ENCODE assay signal across 9 mouse cellular contexts in the genomic region with DNA sequence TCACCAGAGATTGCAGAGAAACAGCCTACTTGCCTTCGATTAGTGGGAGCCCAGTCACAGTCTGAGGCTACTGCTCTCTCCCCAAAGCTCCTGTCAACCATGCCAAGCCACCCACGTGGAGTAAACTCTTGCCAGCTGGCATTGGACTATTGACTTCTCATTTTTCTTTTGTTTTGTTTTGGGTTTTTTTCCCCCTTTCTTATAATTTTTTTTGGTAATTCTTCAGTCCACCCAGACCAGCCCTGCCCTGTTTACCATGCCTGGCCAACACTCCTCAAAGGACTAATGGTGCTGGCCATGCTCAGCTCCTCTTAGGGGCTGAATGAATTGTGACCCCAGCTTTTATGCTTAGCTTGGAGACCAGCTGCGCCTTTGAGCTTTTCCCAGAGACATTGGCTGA. TPM values are rescaled to one million over a fixed set of nuclear protein-coding genes. Genes with fewer than 3 reads are reported as not detected.
DNase-seq lines count a peak whose midpoint lies in the region; ATAC-seq lines count a peak whose summit lies in the region.
"Had no signal": no experiment of that assay in that cellular context is flagged by ENCODE, and none has a peak within 500 bp of the region (broad histone marks: within the 10 kb centered on the region; RNA-seq: fewer than 3 reads in every experiment).

No protein-coding gene starts in this region.

- no peaks in the 10 kb centered on the region for H3K27me3 ChIP-seq in forebrain, embryonic 14.5 days (replicated peaks; ENCODE audit: control insufficient read depth, insufficient read depth, low read length)
- no peaks in the 10 kb centered on the region for H3K27me3 ChIP-seq in midbrain, embryonic 14.5 days (ENCODE audit: control insufficient read depth, insufficient read depth, low read length)
- no peaks in the 10 kb centered on the region for H3K27me3 ChIP-seq in intestine, embryonic 15.5 days (replicated peaks)
- no peaks in the 10 kb centered on the region for H3K27me3 ChIP-seq in kidney, embryonic 15.5 days
- H3K27me3 ChIP-seq: limb, embryonic 15.5 days had no signal

- H3K4me1 ChIP-seq in forebrain, embryonic 14.5 days (ENCODE audit: control insufficient read depth, insufficient read depth, low read length): peaks cover 4% of the 10 kb centered on the region; the same call in 1 of the 2 replicates
- 0 out of 2 replicates have a peak, but pooled peaks cover 10% of the 10 kb centered on the region for H3K4me1 ChIP-seq in midbrain, embryonic 14.5 days (ENCODE audit: control insufficient read depth, insufficient read depth, low read length)
- no peaks in the 10 kb centered on the region for H3K4me1 ChIP-seq in intestine, embryonic 15.5 days (replicated peaks)
- H3K4me1 ChIP-seq in kidney, embryonic 15.5 days: no peaks in the 10 kb centered on the region
- H3K4me1 ChIP-seq: limb, embryonic 15.5 days had no signal

- no peaks in the 10 kb centered on the region for H3K36me3 ChIP-seq in forebrain, embryonic 14.5 days (ENCODE audit: control insufficient read depth, insufficient read depth, low read length)
- H3K36me3 ChIP-seq in midbrain, embryonic 14.5 days (ENCODE audit: control insufficient read depth, insufficient read depth, low read length): no peaks in the 10 kb centered on the region
- no peaks in the 10 kb centered on the region for H3K36me3 ChIP-seq in intestine, embryonic 15.5 days
- H3K36me3 ChIP-seq in kidney, embryonic 15.5 days: no peaks in the 10 kb centered on the region
- H3K36me3 ChIP-seq: limb, embryonic 15.5 days had no signal

- H3K9ac ChIP-seq in forebrain, embryonic 14.5 days (ENCODE audit: low read length): no peak overlapping the region
- H3K9ac ChIP-seq in midbrain, embryonic 14.5 days (replicated peaks; ENCODE audit: low read length): no peak overlapping the region
- H3K9ac ChIP-seq in intestine, embryonic 15.5 days: no peak overlapping the region
- no peak overlapping the region for H3K9ac ChIP-seq in kidney, embryonic 15.5 days
- H3K9ac ChIP-seq: limb, embryonic 15.5 days had no signal

- 0 out of 2 replicates have a peak overlapping the region, but pooled peaks have one; percentile 21 for H3K27ac ChIP-seq in forebrain, embryonic 14.5 days (ENCODE audit: low read depth, low read length)
- no peak overlapping the region for H3K27ac ChIP-seq in midbrain, embryonic 14.5 days (replicated peaks; ENCODE audit: low read depth, low read length)
- H3K27ac ChIP-seq in intestine, embryonic 15.5 days: no peak overlapping the region
- H3K27ac ChIP-seq in kidney, embryonic 15.5 days: no peak overlapping the region
- H3K27ac ChIP-seq: limb, embryonic 15.5 days had no signal

- 0 out of 2 replicates have a peak, but pooled peaks have one; percentile 24 for ATAC-seq in frontal cortex, adult (ENCODE audit: low TSS enrichment)
- peak; percentile 62; the same call in 1 of the 2 replicates for ATAC-seq in forebrain, embryonic 14.5 days
- no peak for ATAC-seq in midbrain, embryonic 14.5 days (ENCODE audit: low FRiP score, low TSS enrichment)
- ATAC-seq in intestine, embryonic 15.5 days: no peak
- no peak for ATAC-seq in kidney, embryonic 15.5 days (replicated peaks; ENCODE audit: low FRiP score)

- no peaks in the 10 kb centered on the region for H3K9me3 ChIP-seq in forebrain, embryonic 14.5 days (replicated peaks; ENCODE audit: control insufficient read depth, low read length)
- H3K9me3 ChIP-seq in midbrain, embryonic 14.5 days (ENCODE audit: control insufficient read depth, low read length): no peaks in the 10 kb centered on the region
- no peaks in the 10 kb centered on the region for H3K9me3 ChIP-seq in intestine, embryonic 15.5 days
- no peaks in the 10 kb centered on the region for H3K9me3 ChIP-seq in kidney, embryonic 15.5 days (replicated peaks)
- H3K9me3 ChIP-seq: limb, embryonic 15.5 days had no signal

- 50% methylated on average over 3 of the region's 3 CpGs for WGBS in forebrain, embryonic 14.5 days
- WGBS in midbrain, embryonic 14.5 days: 60% methylated on average over 3 of the region's 3 CpGs
- 77% methylated on average over 3 of the region's 3 CpGs for WGBS in intestine, embryonic 15.5 days
- WGBS in kidney, embryonic 15.5 days: 76% methylated on average over 3 of the region's 3 CpGs

- H3K4me2 ChIP-seq in forebrain, embryonic 14.5 days (ENCODE audit: low read length): no peak overlapping the region
- no peak overlapping the region for H3K4me2 ChIP-seq in midbrain, embryonic 14.5 days (ENCODE audit: low read length)
- no peak overlapping the region for H3K4me2 ChIP-seq in intestine, embryonic 15.5 days (replicated peaks)
- no peak overlapping the region for H3K4me2 ChIP-seq in kidney, embryonic 15.5 days
- H3K4me2 ChIP-seq: limb, embryonic 15.5 days had no signal

- no peak overlapping the region for H3K4me3 ChIP-seq in forebrain, embryonic 14.5 days (ENCODE audit: low read depth, low read length)
- no peak overlapping the region for H3K4me3 ChIP-seq in midbrain, embryonic 14.5 days (replicated peaks; ENCODE audit: low read depth, low read length)
- no peak overlapping the region for H3K4me3 ChIP-seq in intestine, embryonic 15.5 days (replicated peaks)
- no peak overlapping the region for H3K4me3 ChIP-seq in kidney, embryonic 15.5 days (replicated peaks)
- H3K4me3 ChIP-seq: limb, embryonic 15.5 days had no signal

- no peak for DNase-seq in frontal cortex, postnatal 25 days (ENCODE audit: low spot score in 2 of 2)
- DNase-seq in adrenal gland, postnatal 36 days: peak; percentile 14 to 67
- peak; percentile 47 for DNase-seq in forebrain, embryonic 14.5 days (ENCODE audit: low spot score)
- peak; percentile 48 for DNase-seq in midbrain, embryonic 14.5 days
- DNase-seq in B cell, adult 2 months: no peak

RNA-seq across cellular contexts. Expression of a gene that starts 27.4 kb away (rescaled TPM):
- total RNA-seq in adrenal gland, postnatal 36 days (2021): 10 to 100 TPM; 13.8 to 78.8 TPM
- 47.8 and 57.2 TPM in 2 replicates for polyA plus RNA-seq in forebrain, embryonic 14.5 days (2014; fragmentation: Nextera tagmentation; extraction: Ambion mirVana)
- polyA plus RNA-seq in midbrain, embryonic 14.5 days (2014; fragmentation: Nextera tagmentation; extraction: Ambion mirVana): 63.5 and 103 TPM in 2 replicates
- 3.9 and 4.0 TPM in 2 replicates for polyA plus RNA-seq in intestine, embryonic 15.5 days (2015; fragmentation: Nextera tagmentation; extraction: Ambion mirVana)
- 10.5 and 11.5 TPM in 2 replicates for polyA plus RNA-seq in kidney, embryonic 15.5 days (2015; fragmentation: Nextera tagmentation; extraction: Ambion mirVana)

Comparison
In these comparisons a context has a peak if more than half of its experiments do, and no peak if none do; other contexts are left out.
1. ATAC-seq: peak in frontal cortex, adult (single experiment) and forebrain, embryonic 14.5 days (single experiment); none in midbrain, embryonic 14.5 days (single experiment), intestine, embryonic 15.5 days (single experiment) and kidney, embryonic 15.5 days (single experiment).
2. DNase-seq: peak in adrenal gland, postnatal 36 days (2 of 2), forebrain, embryonic 14.5 days (single experiment) and midbrain, embryonic 14.5 days (single experiment); none in frontal cortex, postnatal 25 days (0 of 2) and B cell, adult 2 months (0 of 2).